Mouse (Mus musculus) neural tube, embryonic 13.5 days (tissue): ENCODE data around the gene Gm20388. TPM values are rescaled to one million over a fixed set of nuclear protein-coding genes. Genes with fewer than 3 reads are reported as not detected.

Source experiments
- ATAC-seq: fragments of 200-750 bp; cut with Nextera tagmentation; 2 replicates; pipeline ENCODE4 v1.8.0; 2017; ENCODE audit warnings: low read depth, mild to moderate bottlenecking, moderate TSS enrichment, moderate library complexity
- H3K27ac ChIP-seq: fragments of 300-500 bp; sonication (generic); replicated peaks from 2 replicates; pipeline ENCODE4 v1.5.1; 2015; ENCODE audit warnings: moderate library complexity, mild to moderate bottlenecking, inconsistent platforms
- H3K27me3 ChIP-seq: fragments of 300-500 bp; sonication (generic); 2 replicates; pipeline ENCODE4 v1.6.1; 2015; ENCODE audit warnings: mild to moderate bottlenecking, inconsistent platforms
- H3K36me3 ChIP-seq: fragments of 300-500 bp; sonication (generic); 2 replicates; pipeline ENCODE4 v1.6.1; 2015; ENCODE audit warnings: mild to moderate bottlenecking, inconsistent platforms
- H3K4me1 ChIP-seq: fragments of 300-500 bp; sonication (generic); replicated peaks from 2 replicates; pipeline ENCODE4 v1.6.1; 2015; ENCODE audit warnings: inconsistent platforms
- H3K4me2 ChIP-seq: fragments of 300-500 bp; sonication (generic); 2 replicates; pipeline ENCODE4 v1.6.1; 2015; ENCODE audit warnings: inconsistent platforms, mild to moderate bottlenecking, moderate library complexity
- H3K4me3 ChIP-seq: fragments of 300-500 bp; sonication (generic); 2 replicates; pipeline ENCODE4 v1.5.1; 2015; ENCODE audit warnings: mild to moderate bottlenecking, inconsistent platforms
- H3K9ac ChIP-seq: fragments of 300-500 bp; sonication (generic); 2 replicates; pipeline ENCODE4 v1.6.1; 2015; ENCODE audit warnings: moderate library complexity, mild to moderate bottlenecking, inconsistent platforms
- H3K9me3 ChIP-seq: fragments of 300-500 bp; sonication (generic); 2 replicates; pipeline ENCODE4 v1.6.1; 2016; ENCODE audit warnings: inconsistent platforms
- WGBS: fragments of 180-500 bp; shearing (Covaris S2); methylation state at CpG from one replicate; pipeline ENCODE4 v1.1.7; 2015; 5-methylcytosine and 5-hydroxymethylcytosine counted together
- polyA plus RNA-seq: library from polyadenylated mRNA; unstranded; fragments of >200 nt; fragmentation: Nextera tagmentation; extraction: Ambion mirVana; gene quantifications from 2 replicates; pipeline ENCODE4 v1.2.1, GENCODE M21; 2015

The Gm20388 gene
- polyA plus RNA-seq, 1 experiment from 2014 or later, result 0.27 TPM

- 61% methylated on average over 3 of the region's 3 CpGs for WGBS
Measured at GRCm38 (mm10) chr8:123634395-123635131, 3723.9 kb downstream of the Gm20388 start.

GRCm38 (mm10) chr8:123635671-123636070, 3725.0 kb downstream of the Gm20388 start:
- 83% methylated on average over 11 of the region's 11 CpGs for WGBS
- ATAC-seq, result no peak
- no peak overlapping the region for H3K4me2 ChIP-seq
- no peaks in the 10 kb centered on the region for H3K9me3 ChIP-seq
- no peak overlapping the region for H3K4me3 ChIP-seq
- H3K4me1 ChIP-seq, result 0 out of 2 replicates have a peak, but pooled peaks cover 1% of the 10 kb centered on the region
- no peaks in the 10 kb centered on the region for H3K36me3 ChIP-seq
- H3K27ac ChIP-seq, result no peak overlapping the region
- H3K9ac ChIP-seq, result no peak overlapping the region
- peaks cover 7% of the 10 kb centered on the region; the same call in 1 of the 2 replicates for H3K27me3 ChIP-seq

More at GRCm38 (mm10) chr8:123634395-123635131, 3723.9 kb downstream of the Gm20388 start:
- H3K9me3 ChIP-seq, result no peaks in the 10 kb centered on the region
- H3K4me1 ChIP-seq, result peaks cover 4% of the 10 kb centered on the region; the same call in 1 of the 2 replicates
- H3K36me3 ChIP-seq, result no peaks in the 10 kb centered on the region
- no peak overlapping the region for H3K9ac ChIP-seq
- H3K27ac ChIP-seq, result no peak overlapping the region
- no peak overlapping the region for H3K4me2 ChIP-seq
- H3K4me3 ChIP-seq, result no peak overlapping the region
- ATAC-seq, result no peak
- H3K27me3 ChIP-seq, result peaks cover 12% of the 10 kb centered on the region

GRCm38 (mm10) chr8:123643330-123644051, 3732.8 kb downstream of the Gm20388 start:
- Histone ChIP-seq H3K4me1 (peaks cover 6% of the 10 kb centered on the region), H3K9ac (0 out of 2 replicates have a peak overlapping the region, but pooled peaks have one; percentile 47), H3K4me2 (peak overlapping the region; percentile 49), H3K9me3 (no peaks in the 10 kb centered on the region), H3K36me3 (no peaks in the 10 kb centered on the region), H3K27me3 (peaks cover 8% of the 10 kb centered on the region; the same call in 1 of the 2 replicates), H3K27ac (no peak overlapping the region), H3K4me3 (peak overlapping the region; percentile 25)
- ATAC-seq, result no peak
- 15% methylated on average over 25 of the region's 25 CpGs for WGBS

GRCm38 (mm10) chr8:123645229-123645628, 3734.6 kb downstream of the Gm20388 start:
- Histone ChIP-seq H3K4me1 (peaks cover 6% of the 10 kb centered on the region), H3K4me2 (no peak overlapping the region), H3K27me3 (peaks cover 8% of the 10 kb centered on the region; the same call in 1 of the 2 replicates), H3K36me3 (no peaks in the 10 kb centered on the region), H3K9me3 (no peaks in the 10 kb centered on the region), H3K9ac (no peak overlapping the region), H3K4me3 (no peak overlapping the region), H3K27ac (no peak overlapping the region)
- 55% methylated on average over 9 of the region's 9 CpGs for WGBS
- no peak for ATAC-seq

GRCm38 (mm10) chr8:123648245-123649170, 3737.9 kb downstream of the Gm20388 start:
- no peak for ATAC-seq
- Histone ChIP-seq H3K4me1 (peaks cover 11% of the 10 kb centered on the region), H3K9ac (no peak overlapping the region), H3K27me3 (peaks cover 2% of the 10 kb centered on the region; the same call in 1 of the 2 replicates), H3K4me3 (no peak overlapping the region), H3K4me2 (no peak overlapping the region), H3K36me3 (no peaks in the 10 kb centered on the region), H3K9me3 (no peaks in the 10 kb centered on the region), H3K27ac (no peak overlapping the region)
- 76% methylated on average over 17 of the region's 17 CpGs for WGBS

GRCm38 (mm10) chr8:123649483-123649882, 3738.8 kb downstream of the Gm20388 start:
- no peak for ATAC-seq
- 91% methylated on average over 12 of the region's 12 CpGs for WGBS
- H3K27me3 ChIP-seq, result no peaks in the 10 kb centered on the region; the same call in 1 of the 2 replicates
- peaks cover 8% of the 10 kb centered on the region for H3K4me1 ChIP-seq
- H3K4me2 ChIP-seq, result no peak overlapping the region
- no peaks in the 10 kb centered on the region for H3K9me3 ChIP-seq
- H3K27ac ChIP-seq, result no peak overlapping the region
- H3K9ac ChIP-seq, result no peak overlapping the region
- no peak overlapping the region for H3K4me3 ChIP-seq
- H3K36me3 ChIP-seq, result no peaks in the 10 kb centered on the region

GRCm38 (mm10) chr8:123651390-123652098, 3740.9 kb downstream of the Gm20388 start:
- WGBS, result 86% methylated on average over 5 of the region's 5 CpGs
- H3K9ac ChIP-seq, result no peak overlapping the region
- no peaks in the 10 kb centered on the region for H3K27me3 ChIP-seq
- ATAC-seq, result no peak
- no peak overlapping the region for H3K4me2 ChIP-seq
- H3K4me3 ChIP-seq, result no peak overlapping the region
- H3K27ac ChIP-seq, result no peak overlapping the region
- H3K9me3 ChIP-seq, result no peaks in the 10 kb centered on the region
- H3K4me1 ChIP-seq, result peaks cover 24% of the 10 kb centered on the region
- peaks cover 6% of the 10 kb centered on the region; the same call in 1 of the 2 replicates for H3K36me3 ChIP-seq

- H3K27me3 ChIP-seq, result no peaks in the 10 kb centered on the region
- peaks cover 24% of the 10 kb centered on the region for H3K4me1 ChIP-seq
- peaks cover 16% of the 10 kb centered on the region for H3K36me3 ChIP-seq
- H3K27ac ChIP-seq, result peak overlapping the region; percentile 95; the same call in 1 of the 2 replicates
- ATAC-seq, result no peak
- H3K4me3 ChIP-seq, result no peak overlapping the region
- no peak overlapping the region for H3K4me2 ChIP-seq
- no peak overlapping the region for H3K9ac ChIP-seq
- H3K9me3 ChIP-seq, result no peaks in the 10 kb centered on the region
- 65% methylated on average over 4 of the region's 4 CpGs for WGBS
Measured at GRCm38 (mm10) chr8:123652641-123653040, 3742.0 kb downstream of the Gm20388 start.

- H3K27me3 ChIP-seq, result no peaks in the 10 kb centered on the region
- peaks cover 24% of the 10 kb centered on the region for H3K36me3 ChIP-seq
- peak within 1 kb of the TSS; percentile 82 for H3K4me3 ChIP-seq
- no peaks in the 10 kb centered on the region for H3K9me3 ChIP-seq
- ATAC-seq, result peak; percentile 89
- peak within 1 kb of the TSS; percentile 94 for H3K9ac ChIP-seq
- H3K4me1 ChIP-seq, result peaks cover 24% of the 10 kb centered on the region
- peak within 1 kb of the TSS; percentile 95 for H3K27ac ChIP-seq
- peak within 1 kb of the TSS; percentile 74 for H3K4me2 ChIP-seq
- WGBS, result 0% methylated on average over 44 of the region's 58 CpGs
Measured at GRCm38 (mm10) chr8:123653308-123653993, 3742.8 kb downstream of the Gm20388 start, which contains the start of gene Rhou. TSS of gene Rhou (plus strand) at chr8:123653929.

GRCm38 (mm10) chr8:123653994-123654569, 3743.4 kb downstream of the Gm20388 start:
- under 1% methylated on average over 59 of the region's 77 CpGs for WGBS
- peak; percentile 80 for ATAC-seq
- Histone ChIP-seq H3K36me3 (peaks cover 31% of the 10 kb centered on the region), H3K27ac (peak overlapping the region; percentile 95), H3K4me2 (peak overlapping the region; percentile 74), H3K27me3 (no peaks in the 10 kb centered on the region), H3K9ac (peak overlapping the region; percentile 94), H3K4me1 (peaks cover 24% of the 10 kb centered on the region), H3K4me3 (peak overlapping the region; percentile 82), H3K9me3 (no peaks in the 10 kb centered on the region)
